Mouse (Mus musculus): Measurements from ENCODE around the gene Olfr464. TPM values are rescaled to one million over a fixed set of nuclear protein-coding genes. Genes with fewer than 3 reads are reported as not detected.
"Not testable (repeated sequence)": the region's sequence is repeated elsewhere in the genome, so short reads cannot be mapped to it uniquely, and the experiment has no call there.

The Olfr464 gene
- total and polyA plus RNA-seq, 2 experiments from 2014 or later, result 0.07 TPM; not detected in 1

- Histone ChIP-seq H3K9me3 (ENCODE audit: low read length) (no peaks in the 10 kb centered on the region), H3K4me3 (ENCODE audit: low read depth, low read length) (no peak overlapping the region), H3K4me2 (ENCODE audit: low read depth) (no peak overlapping the region), H3K27ac (ENCODE audit: low read depth, low read length) (no peak overlapping the region), H3K27me3 (ENCODE audit: insufficient read depth, low read length) (no peaks in the 10 kb centered on the region), H3K4me1 (ENCODE audit: insufficient read depth) (no peaks in the 10 kb centered on the region), H3K36me3 (ENCODE audit: insufficient read depth) (no peaks in the 10 kb centered on the region), H3K9ac (no peak overlapping the region)
- WGBS, result 72% methylated on average over 2 of the region's 2 CpGs
- no peak for TF ChIP-seq CTCF (IDR thresholded peaks at IDR 0.05; ENCODE audit: low read depth)
- no peak for DNase-seq
- no peak for ATAC-seq
Measured at GRCm38 (mm10) chr11:87870096-87870495, 50.7 kb downstream of the Olfr464 start.

GRCm38 (mm10) chr11:87866891-87867290, 53.9 kb downstream of the Olfr464 start:
- H3K4me2 ChIP-seq (ENCODE audit: low read depth); H3K36me3 ChIP-seq (ENCODE audit: insufficient read depth); H3K9ac ChIP-seq; H3K4me3 ChIP-seq (ENCODE audit: low read depth, low read length); H3K4me1 ChIP-seq (ENCODE audit: insufficient read depth); ATAC-seq; H3K9me3 ChIP-seq (ENCODE audit: low read length); DNase-seq; H3K27me3 ChIP-seq (ENCODE audit: insufficient read depth, low read length); H3K27ac ChIP-seq (ENCODE audit: low read depth, low read length): not testable (repeated sequence)
- 0 out of 2 replicates have a peak, but pooled peaks have one; percentile 5 for TF ChIP-seq CTCF (IDR thresholded peaks at IDR 0.05; ENCODE audit: low read depth)
- WGBS, result 80% methylated on average over 1 of the region's 2 CpGs

Other genes with a start within 250 kb of the Olfr464 start
- gene Supt4a, start 183.4 kb downstream of the Olfr464 start, total RNA-seq (2014; rRNA removed), result 64.9 and 78.5 TPM in 2 replicates
- 141 and 159 TPM in 2 replicates for gene Supt4a, start 183.4 kb downstream of the Olfr464 start, polyA plus RNA-seq (2015; fragmentation: Nextera tagmentation; extraction: Ambion mirVana)
- gene Tspoap1, start 160.4 kb downstream of the Olfr464 start, total RNA-seq (2014; rRNA removed), result 119 and 199 TPM in 2 replicates
- 10.5 and 20.1 TPM in 2 replicates for gene Tspoap1, start 160.4 kb downstream of the Olfr464 start, polyA plus RNA-seq (2015; fragmentation: Nextera tagmentation; extraction: Ambion mirVana)
- 0.33 and 0.46 TPM in 2 replicates for gene Mpo, start 127.4 kb downstream of the Olfr464 start, total RNA-seq (2014; rRNA removed)
- gene Mpo, start 127.4 kb downstream of the Olfr464 start, polyA plus RNA-seq (2015; fragmentation: Nextera tagmentation; extraction: Ambion mirVana), result 0.21 TPM in 1 of 2 replicates, not detected in the other
- gene Lpo, start 92.7 kb downstream of the Olfr464 start, total RNA-seq (2014; rRNA removed), result 0.46 and 1.1 TPM in 2 replicates
- gene Lpo, start 92.7 kb downstream of the Olfr464 start, polyA plus RNA-seq (2015; fragmentation: Nextera tagmentation; extraction: Ambion mirVana), result 0.62 and 1.3 TPM in 2 replicates
- gene Mks1, start 67.8 kb downstream of the Olfr464 start, total RNA-seq (2014; rRNA removed), result 6.8 and 11.1 TPM in 2 replicates
- gene Mks1, start 67.8 kb downstream of the Olfr464 start, polyA plus RNA-seq (2015; fragmentation: Nextera tagmentation; extraction: Ambion mirVana), result 6.1 and 8.8 TPM in 2 replicates
- gene Epx, start 45.4 kb downstream of the Olfr464 start, total RNA-seq (2014; rRNA removed), result 0.15 and 0.90 TPM in 2 replicates
- gene Epx, start 45.4 kb downstream of the Olfr464 start, polyA plus RNA-seq (2015; fragmentation: Nextera tagmentation; extraction: Ambion mirVana), result 0.38 and 0.79 TPM in 2 replicates
- gene Olfr462, start 28.7 kb downstream of the Olfr464 start, total RNA-seq (2014; rRNA removed), result not detected in 2 replicates
- not detected in 2 replicates for gene Olfr462, start 28.7 kb downstream of the Olfr464 start, polyA plus RNA-seq (2015; fragmentation: Nextera tagmentation; extraction: Ambion mirVana)
- not detected in 2 replicates for gene Olfr463, start 23.6 kb downstream of the Olfr464 start, total RNA-seq (2014; rRNA removed)
- not detected in 2 replicates for gene Olfr463, start 23.6 kb downstream of the Olfr464 start, polyA plus RNA-seq (2015; fragmentation: Nextera tagmentation; extraction: Ambion mirVana)
- gene Dynll2, start 66.6 kb upstream of the Olfr464 start, total RNA-seq (2014; rRNA removed), result 36.5 and 54.9 TPM in 2 replicates
- 41.7 and 49.8 TPM in 2 replicates for gene Dynll2, start 66.6 kb upstream of the Olfr464 start, polyA plus RNA-seq (2015; fragmentation: Nextera tagmentation; extraction: Ambion mirVana)
- 282 and 390 TPM in 2 replicates for gene Srsf1, start 126.4 kb upstream of the Olfr464 start, total RNA-seq (2014; rRNA removed)
- gene Srsf1, start 126.4 kb upstream of the Olfr464 start, polyA plus RNA-seq (2015; fragmentation: Nextera tagmentation; extraction: Ambion mirVana), result 103 and 121 TPM in 2 replicates
- gene Vezf1, start 147.3 kb upstream of the Olfr464 start, total RNA-seq (2014; rRNA removed), result 33.0 and 43.7 TPM in 2 replicates
- gene Vezf1, start 147.3 kb upstream of the Olfr464 start, polyA plus RNA-seq (2015; fragmentation: Nextera tagmentation; extraction: Ambion mirVana), result 28.0 and 34.6 TPM in 2 replicates
- gene Cuedc1, start 177.1 kb upstream of the Olfr464 start, total RNA-seq (2014; rRNA removed), result 28.9 and 34.7 TPM in 2 replicates
- gene Cuedc1, start 177.1 kb upstream of the Olfr464 start, polyA plus RNA-seq (2015; fragmentation: Nextera tagmentation; extraction: Ambion mirVana), result 22.0 and 34.6 TPM in 2 replicates